Mouse (Mus musculus): ENCODE results near the gene Hand2.

Hand2 gene

GRCm38 (mm10) chr8:57324671-57325070, 3.9 kb downstream of the Hand2 start:
- DNase-seq = no peak

GRCm38 (mm10) chr8:57325111-57325891, 4.5 kb downstream of the Hand2 start:
- no peak for DNase-seq

GRCm38 (mm10) chr8:57326091-57327065, 5.6 kb downstream of the Hand2 start:
- no peak for DNase-seq

GRCm38 (mm10) chr8:57327281-57328160, 6.7 kb downstream of the Hand2 start:
- DNase-seq = no peak

- peak; percentile 76 for DNase-seq
These were observed 7.6 kb downstream of the Hand2 start for GRCm38 (mm10) chr8:57328161-57328920.

- no peak for DNase-seq
These were observed 8.2 kb downstream of the Hand2 start for GRCm38 (mm10) chr8:57328931-57329341.

GRCm38 (mm10) chr8:57330106-57330505, 9.3 kb downstream of the Hand2 start:
- DNase-seq = no peak

GRCm38 (mm10) chr8:57331727-57332630, 11.2 kb downstream of the Hand2 start:
- DNase-seq = no peak

GRCm38 (mm10) chr8:57332676-57333482, 12.1 kb downstream of the Hand2 start:
- no peak for DNase-seq

GRCm38 (mm10) chr8:57333483-57333770, 12.6 kb downstream of the Hand2 start:
- no peak for DNase-seq

- no peak for DNase-seq
These were observed 13.2 kb downstream of the Hand2 start for GRCm38 (mm10) chr8:57333795-57334551.

- no peak for DNase-seq
These were observed 13.9 kb downstream of the Hand2 start for GRCm38 (mm10) chr8:57334714-57335113.

GRCm38 (mm10) chr8:57337271-57338030, 16.7 kb downstream of the Hand2 start:
- no peak for DNase-seq

- no peak for DNase-seq
These were observed 19.2 kb downstream of the Hand2 start for GRCm38 (mm10) chr8:57339711-57340650.

- DNase-seq = peak; percentile 32
These were observed 20.2 kb downstream of the Hand2 start for GRCm38 (mm10) chr8:57340840-57341540.

- no peak for DNase-seq
These were observed 20.7 kb downstream of the Hand2 start for GRCm38 (mm10) chr8:57341541-57341840.
